Mouse (Mus musculus): Measurements from ENCODE around the gene Spcs3. TPM values are rescaled to one million over a fixed set of nuclear protein-coding genes. Genes with fewer than 3 reads are reported as not detected.

Spcs3 gene
- polyA plus RNA-seq, 1 experiment from 2014 or later, result 41.5 TPM

- H3K27ac ChIP-seq (ENCODE audit: low read depth), result no peak overlapping the region
- H3K9me3 ChIP-seq (ENCODE audit: low read length), result no peaks in the 10 kb centered on the region
- H3K27me3 ChIP-seq (ENCODE audit: insufficient read depth, low read length), result no peaks in the 10 kb centered on the region
- H3K36me3 ChIP-seq (replicated peaks; ENCODE audit: insufficient read depth, low read length), result no peaks in the 10 kb centered on the region
- H3K4me1 ChIP-seq (ENCODE audit: insufficient read depth), result no peaks in the 10 kb centered on the region
- WGBS (ENCODE audit: insufficient replicate concordance), result 76% methylated on average over 7 of the region's 7 CpGs
- no peak overlapping the region for H3K4me2 ChIP-seq (ENCODE audit: low read depth, low read length)
- ATAC-seq (no peak), DNase-seq (no peak)
- no peak overlapping the region for H3K9ac ChIP-seq (replicated peaks)
- no peak overlapping the region for H3K4me3 ChIP-seq (ENCODE audit: low read depth, low read length)
- TF ChIP-seq EP300 (IDR thresholded peaks at IDR 0.05; ENCODE audit: low read depth), result no peak
Observed at GRCm38 (mm10) chr8:54503104-54503503, 26.7 kb downstream of the Spcs3 start.

- Histone ChIP-seq H3K36me3 (replicated peaks; ENCODE audit: insufficient read depth, low read length) (no peaks in the 10 kb centered on the region), H3K4me3 (ENCODE audit: low read depth, low read length) (no peak overlapping the region), H3K4me1 (ENCODE audit: insufficient read depth) (no peaks in the 10 kb centered on the region), H3K27me3 (ENCODE audit: insufficient read depth, low read length) (no peaks in the 10 kb centered on the region), H3K27ac (ENCODE audit: low read depth) (no peak overlapping the region), H3K9me3 (ENCODE audit: low read length) (no peaks in the 10 kb centered on the region), H3K4me2 (ENCODE audit: low read depth, low read length) (no peak overlapping the region), H3K9ac (replicated peaks) (no peak overlapping the region)
- DNase-seq (no peak), ATAC-seq (no peak)
- 47% methylated on average over 3 of the region's 3 CpGs for WGBS (ENCODE audit: insufficient replicate concordance)
- TF ChIP-seq EP300 (IDR thresholded peaks at IDR 0.05; ENCODE audit: low read depth), result no peak
- TF ChIP-seq CTCF (IDR thresholded peaks at IDR 0.05; ENCODE audit: low read depth), result no peak
Observed at GRCm38 (mm10) chr8:54493915-54494314, 35.9 kb downstream of the Spcs3 start.

GRCm38 (mm10) chr8:54493110-54493509, 36.7 kb downstream of the Spcs3 start:
- Histone ChIP-seq H3K9ac (replicated peaks) (no peak overlapping the region), H3K9me3 (ENCODE audit: low read length) (no peaks in the 10 kb centered on the region), H3K4me3 (ENCODE audit: low read depth, low read length) (no peak overlapping the region), H3K36me3 (replicated peaks; ENCODE audit: insufficient read depth, low read length) (no peaks in the 10 kb centered on the region), H3K27me3 (ENCODE audit: insufficient read depth, low read length) (no peaks in the 10 kb centered on the region), H3K4me2 (ENCODE audit: low read depth, low read length) (no peak overlapping the region), H3K4me1 (ENCODE audit: insufficient read depth) (no peaks in the 10 kb centered on the region), H3K27ac (ENCODE audit: low read depth) (no peak overlapping the region)
- ATAC-seq (no peak), DNase-seq (peak; percentile 55)
- TF ChIP-seq CTCF (IDR thresholded peaks at IDR 0.05; ENCODE audit: low read depth) (peak; percentile 88), EP300 (IDR thresholded peaks at IDR 0.05; ENCODE audit: low read depth) (no peak)
- 11% methylated on average over 6 of the region's 6 CpGs for WGBS (ENCODE audit: insufficient replicate concordance)

- 61% methylated on average over 4 of the region's 4 CpGs for WGBS (ENCODE audit: insufficient replicate concordance)
- TF ChIP-seq CTCF (IDR thresholded peaks at IDR 0.05; ENCODE audit: low read depth) (no peak), EP300 (IDR thresholded peaks at IDR 0.05; ENCODE audit: low read depth) (no peak)
- Histone ChIP-seq H3K27ac (ENCODE audit: low read depth) (no peak overlapping the region), H3K4me3 (ENCODE audit: low read depth, low read length) (no peak overlapping the region), H3K4me1 (ENCODE audit: insufficient read depth) (no peaks in the 10 kb centered on the region), H3K9ac (replicated peaks) (no peak overlapping the region), H3K36me3 (replicated peaks; ENCODE audit: insufficient read depth, low read length) (no peaks in the 10 kb centered on the region), H3K4me2 (ENCODE audit: low read depth, low read length) (no peak overlapping the region), H3K9me3 (ENCODE audit: low read length) (no peaks in the 10 kb centered on the region), H3K27me3 (ENCODE audit: insufficient read depth, low read length) (no peaks in the 10 kb centered on the region)
- DNase-seq (no peak), ATAC-seq (no peak)
Observed at GRCm38 (mm10) chr8:54491934-54492333, 37.9 kb downstream of the Spcs3 start.

GRCm38 (mm10) chr8:54491057-54491690, 38.6 kb downstream of the Spcs3 start:
- DNase-seq (no peak), ATAC-seq (no peak)
- H3K4me3 ChIP-seq (ENCODE audit: low read depth, low read length), result no peak overlapping the region
- WGBS (ENCODE audit: insufficient replicate concordance), result 20% methylated on average over 6 of the region's 6 CpGs
- H3K27ac ChIP-seq (ENCODE audit: low read depth), result no peak overlapping the region
- H3K4me2 ChIP-seq (ENCODE audit: low read depth, low read length), result no peak overlapping the region
- H3K27me3 ChIP-seq (ENCODE audit: insufficient read depth, low read length), result no peaks in the 10 kb centered on the region
- no peak overlapping the region for H3K9ac ChIP-seq (replicated peaks)
- no peaks in the 10 kb centered on the region for H3K4me1 ChIP-seq (ENCODE audit: insufficient read depth)
- no peaks in the 10 kb centered on the region for H3K9me3 ChIP-seq (ENCODE audit: low read length)
- H3K36me3 ChIP-seq (replicated peaks; ENCODE audit: insufficient read depth, low read length), result no peaks in the 10 kb centered on the region
- TF ChIP-seq EP300 (IDR thresholded peaks at IDR 0.05; ENCODE audit: low read depth) (no peak), CTCF (IDR thresholded peaks at IDR 0.05; ENCODE audit: low read depth) (peak; percentile 83)

- H3K27ac ChIP-seq (ENCODE audit: low read depth), result no peak overlapping the region
- no peak overlapping the region for H3K4me3 ChIP-seq (ENCODE audit: low read depth, low read length)
- no peak overlapping the region for H3K4me2 ChIP-seq (ENCODE audit: low read depth, low read length)
- H3K9me3 ChIP-seq (ENCODE audit: low read length), result no peaks in the 10 kb centered on the region
- H3K4me1 ChIP-seq (ENCODE audit: insufficient read depth), result no peaks in the 10 kb centered on the region
- no peaks in the 10 kb centered on the region for H3K36me3 ChIP-seq (replicated peaks; ENCODE audit: insufficient read depth, low read length)
- ATAC-seq (no peak), DNase-seq (no peak)
- TF ChIP-seq CTCF (IDR thresholded peaks at IDR 0.05; ENCODE audit: low read depth) (no peak), EP300 (IDR thresholded peaks at IDR 0.05; ENCODE audit: low read depth) (no peak)
- H3K9ac ChIP-seq (replicated peaks), result no peak overlapping the region
- WGBS (ENCODE audit: insufficient replicate concordance), result 75% methylated on average over 4 of the region's 4 CpGs
- no peaks in the 10 kb centered on the region for H3K27me3 ChIP-seq (ENCODE audit: insufficient read depth, low read length)
Observed at GRCm38 (mm10) chr8:54488437-54488836, 41.4 kb downstream of the Spcs3 start.

Measured in liver, postnatal 0 days (tissue).